In the genomic region with DNA sequence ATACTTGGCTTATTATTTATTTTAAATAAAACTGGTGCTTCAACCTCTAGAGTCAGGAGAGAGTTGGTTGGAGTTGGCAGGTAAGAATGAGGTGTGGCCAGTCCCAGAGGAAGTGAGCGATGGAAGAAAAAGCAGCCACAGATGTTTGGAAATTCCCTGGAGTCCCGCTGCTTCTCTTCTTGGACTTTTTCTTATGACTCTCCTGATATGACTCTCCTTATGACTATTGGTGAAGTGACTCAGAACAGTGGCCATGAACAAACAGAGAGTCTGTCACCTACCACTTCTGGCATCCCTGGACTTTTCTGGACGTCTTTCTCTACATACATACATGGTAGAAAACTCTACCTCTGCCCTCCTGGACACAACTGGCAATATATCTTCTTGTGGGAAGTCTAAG, we compare ENCODE assay signal across 23 mouse cellular contexts. TPM values are rescaled to one million over a fixed set of nuclear protein-coding genes. Genes with fewer than 3 reads are reported as not detected.
A peak's percentile ranks its signal among the peaks of the same experiment; 100 is the strongest.
DNase-seq lines count a peak whose midpoint lies in the region; TF ChIP-seq lines count a peak whose summit lies in the region.
"Had no signal": no experiment of that assay in that cellular context is flagged by ENCODE, and none has a peak within 500 bp of the region (broad histone marks: within the 10 kb centered on the region; RNA-seq: fewer than 3 reads in every experiment).

No protein-coding gene starts in this region.

- H3ac ChIP-seq in C2C12 (ENCODE audit: control insufficient read depth, insufficient read length, low read depth): no peak overlapping the region

- TF ChIP-seq CTCF in C2C12 (IDR thresholded peaks at IDR 0.05; ENCODE audit: control insufficient read depth, insufficient read depth, insufficient read length): no peak
- TF ChIP-seq CTCF in embryonic fibroblast, embryonic 13.5 days (IDR thresholded peaks at IDR 0.05; ENCODE audit: borderline replicate concordance, insufficient read depth, low read length): no peak

- no peak for TF ChIP-seq POLR2A in embryonic fibroblast, embryonic 13.5 days (IDR thresholded peaks at IDR 0.05; ENCODE audit: low read depth, low read length)

- no peak overlapping the region for H3K4me3 ChIP-seq in C2C12 (ENCODE audit: insufficient read depth, poor library complexity, severe bottlenecking)
- H3K4me3 ChIP-seq in embryonic fibroblast, embryonic 13.5 days (ENCODE audit: insufficient read depth, low read length): no peak overlapping the region
- H3K4me3 ChIP-seq: embryonic facial prominence, embryonic 13.5 days; embryonic facial prominence, embryonic 15.5 days; forebrain, embryonic 13.5 days; forebrain, embryonic 15.5 days had no signal

- peak overlapping the region; percentile 31; the same call in 1 of the 2 replicates for H3K27ac ChIP-seq in embryonic fibroblast, embryonic 13.5 days (ENCODE audit: insufficient read depth, low read length)
- H3K27ac ChIP-seq: embryonic facial prominence, embryonic 13.5 days; embryonic facial prominence, embryonic 15.5 days; forebrain, embryonic 13.5 days; forebrain, embryonic 15.5 days had no signal

- no peaks in the 10 kb centered on the region for H3K27me3 ChIP-seq in C2C12 (ENCODE audit: control insufficient read depth, insufficient read depth, insufficient read length)
- H3K27me3 ChIP-seq: embryonic facial prominence, embryonic 13.5 days; embryonic facial prominence, embryonic 15.5 days; forebrain, embryonic 13.5 days; forebrain, embryonic 15.5 days; Patski had no signal

- peak; percentile 10 for DNase-seq in adrenal gland, adult 2 months
- DNase-seq in adrenal gland, postnatal 36 days: no peak
- DNase-seq in 3134 (ENCODE audit: extremely low read depth, insufficient read length, low spot score): peak; percentile 30
- no peak for DNase-seq in cerebellum, postnatal 10 days
- DNase-seq in kidney, postnatal 10 days: no peak
- DNase-seq in embryo, embryonic 11 days: no peak
- DNase-seq: adrenal gland, postnatal 10 days; adrenal gland, postnatal 25 days; B cell, adult 2 months; cerebellum, adult 11-12 months; cerebellum, adult 2 months; cerebellum, adult 9-10 months; cerebellum, postnatal 14 days; cerebellum, postnatal 36 days; forebrain, postnatal 0 days had no signal

- no peaks in the 10 kb centered on the region for H3K4me1 ChIP-seq in embryonic fibroblast, embryonic 13.5 days (ENCODE audit: control insufficient read depth, insufficient read depth, low read length)
- H3K4me1 ChIP-seq: embryonic facial prominence, embryonic 13.5 days; embryonic facial prominence, embryonic 15.5 days; forebrain, embryonic 13.5 days; forebrain, embryonic 15.5 days had no signal

- H3K79me2 ChIP-seq in C2C12 (ENCODE audit: control insufficient read depth, insufficient read depth): no peaks in the 10 kb centered on the region

- H3K36me3 ChIP-seq in C2C12 (ENCODE audit: control insufficient read depth, insufficient read depth): no peaks in the 10 kb centered on the region
- H3K36me3 ChIP-seq: embryonic facial prominence, embryonic 13.5 days; embryonic facial prominence, embryonic 15.5 days; forebrain, embryonic 15.5 days; G1E had no signal

- no peaks in the 10 kb centered on the region for H3K79me3 ChIP-seq in C2C12 (ENCODE audit: low read depth)

TF ChIP-seq in C2C12, 6 proteins besides CTCF, POLR2A, EP300 and RAD21:
- no peak for TF ChIP-seq MYOD1 (IDR thresholded peaks at IDR 0.05; ENCODE audit: control insufficient read depth, insufficient read length, low read depth)
- peak; percentile 6 for TF ChIP-seq FOSL1 (IDR thresholded peaks at IDR 0.05; ENCODE audit: insufficient read depth, low read length, poor library complexity, severe bottlenecking)

RNA-seq across cellular contexts. Expression of a gene that starts 21.5 kb away (rescaled TPM):
- total RNA-seq in adrenal gland, adult 2 months (2021): 100 to 1,000 TPM; 115 to 119 TPM
- 7.2 and 9.6 TPM in 2 replicates for polyA plus RNA-seq in adrenal gland, adult 2 months (2012; rRNA removed)
- total RNA-seq in adrenal gland, postnatal 36 days (2021): 100 to 1,000 TPM; 138 to 145 TPM
- polyA plus RNA-seq in C2C12 (2012; fragmentation: generic; extraction: Trizol): 54.9 TPM
- polyA plus RNA-seq in embryonic fibroblast, embryonic 13.5 days (2011; ENCODE audit: insufficient read length, low read depth, missing spikeins): 186 and 209 TPM in 2 replicates

Comparison
In these comparisons a context has a peak if more than half of its experiments do, and no peak if none do; other contexts are left out.
1. DNase-seq: peak in adrenal gland, adult 2 months (single experiment) and 3134 (single experiment); none in adrenal gland, postnatal 36 days (0 of 2), cerebellum, postnatal 10 days (0 of 2), kidney, postnatal 10 days (single experiment) and embryo, embryonic 11 days (single experiment).